9 mouse cellular contexts compared by ENCODE assay signal in the genomic region with DNA sequence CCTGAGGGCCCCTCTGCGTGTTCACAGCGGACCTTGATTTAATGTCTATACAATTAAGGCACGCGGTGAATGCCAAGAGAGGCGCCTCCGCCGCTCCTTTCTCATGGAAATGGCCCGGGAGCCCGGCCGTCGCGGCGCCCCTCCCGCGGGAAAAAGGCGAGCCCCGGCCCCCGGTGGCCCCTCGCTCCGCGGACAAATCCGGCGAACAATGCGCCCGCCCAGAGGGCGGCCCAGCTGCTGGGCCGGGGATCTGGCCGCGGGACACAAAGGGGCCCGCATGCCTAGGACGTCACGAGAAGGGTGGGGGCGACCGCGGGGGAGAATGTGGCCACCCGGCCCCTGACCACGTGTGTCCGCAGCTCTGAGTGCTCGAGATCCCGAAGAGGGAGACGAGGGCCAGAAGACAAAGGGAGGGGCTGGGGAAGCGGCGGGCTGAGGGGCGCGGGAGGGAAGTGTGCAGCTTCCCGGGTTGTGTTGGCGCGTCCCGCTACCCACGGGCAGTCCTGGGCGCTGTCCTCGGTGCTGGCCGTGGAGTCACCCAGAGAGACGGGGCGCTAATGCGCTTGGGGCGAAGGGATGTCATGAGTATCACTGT. TPM values are rescaled to one million over a fixed set of nuclear protein-coding genes. Genes with fewer than 3 reads are reported as not detected.
DNase-seq lines count a peak whose midpoint lies in the region; ATAC-seq lines count a peak whose summit lies in the region.
"Had no signal": no experiment of that assay in that cellular context is flagged by ENCODE, and none has a peak within 500 bp of the region (broad histone marks: within the 10 kb centered on the region; RNA-seq: fewer than 3 reads in every experiment).

No protein-coding gene starts in this region.

- peak; percentile 37; the same call in 1 of the 2 replicates for ATAC-seq in heart, embryonic 12.5 days (ENCODE audit: insufficient number of reproducible peaks, low FRiP score)
- ATAC-seq in liver, embryonic 13.5 days (ENCODE audit: low read depth) = no peak
- ATAC-seq in neural tube, embryonic 13.5 days (ENCODE audit: low read depth) = peak; percentile 22
- ATAC-seq in monocyte, adult 5-6 weeks (replicated peaks; ENCODE audit: insufficient number of reproducible peaks, low FRiP score, low TSS enrichment, poor library complexity, severe bottlenecking) = no peak
- ATAC-seq: Patski had no signal

- peak overlapping the region; percentile 51 for H3K4me3 ChIP-seq in heart, embryonic 12.5 days
- peak overlapping the region; percentile 42 for H3K4me3 ChIP-seq in liver, embryonic 13.5 days (replicated peaks)
- peak overlapping the region; percentile 88 for H3K4me3 ChIP-seq in neural tube, embryonic 13.5 days

- under 1% methylated on average over 57 of the region's 57 CpGs for WGBS in heart, embryonic 12.5 days
- WGBS in liver, embryonic 13.5 days (ENCODE audit: insufficient replicate concordance) = 1% methylated on average over 52 of the region's 57 CpGs
- WGBS in neural tube, embryonic 13.5 days = under 1% methylated on average over 57 of the region's 57 CpGs

- DNase-seq in layer of hippocampus, adult 11-12 months (ENCODE audit: low spot score) = peak; percentile 48
- no peak for DNase-seq in layer of hippocampus, adult 9-10 months (ENCODE audit: low spot score)
- peak; percentile 90 for DNase-seq in cerebellum, adult 9-11 months
- DNase-seq in kidney, postnatal 10 days = peak; percentile 82
- no peak for DNase-seq in liver, embryonic 13.5 days

- H3K27ac ChIP-seq in heart, embryonic 12.5 days (ENCODE audit: poor library complexity, severe bottlenecking) = no peak overlapping the region
- H3K27ac ChIP-seq in liver, embryonic 13.5 days = no peak overlapping the region
- H3K27ac ChIP-seq in neural tube, embryonic 13.5 days (replicated peaks) = peak overlapping the region; percentile 99

- no peaks in the 10 kb centered on the region for H3K36me3 ChIP-seq in heart, embryonic 12.5 days
- H3K36me3 ChIP-seq in liver, embryonic 13.5 days = no peaks in the 10 kb centered on the region
- H3K36me3 ChIP-seq in neural tube, embryonic 13.5 days = 0 out of 2 replicates have a peak, but pooled peaks cover 7% of the 10 kb centered on the region

- H3K4me2 ChIP-seq in heart, embryonic 12.5 days = peak overlapping the region; percentile 78
- H3K4me2 ChIP-seq in liver, embryonic 13.5 days = peak overlapping the region; percentile 56
- H3K4me2 ChIP-seq in neural tube, embryonic 13.5 days = peak overlapping the region; percentile 74

- peaks cover 30% of the 10 kb centered on the region for H3K4me1 ChIP-seq in heart, embryonic 12.5 days (replicated peaks)
- H3K4me1 ChIP-seq in liver, embryonic 13.5 days (replicated peaks) = peaks cover 19% of the 10 kb centered on the region
- H3K4me1 ChIP-seq in neural tube, embryonic 13.5 days (replicated peaks) = peaks cover 82% of the 10 kb centered on the region

- 0 out of 2 replicates have a peak overlapping the region, but pooled peaks have one; percentile 1 for H3K9ac ChIP-seq in heart, embryonic 12.5 days
- H3K9ac ChIP-seq in liver, embryonic 13.5 days = no peak overlapping the region
- H3K9ac ChIP-seq in neural tube, embryonic 13.5 days = peak overlapping the region; percentile 100

- no peaks in the 10 kb centered on the region for H3K9me3 ChIP-seq in heart, embryonic 12.5 days (replicated peaks)
- no peaks in the 10 kb centered on the region for H3K9me3 ChIP-seq in liver, embryonic 13.5 days (replicated peaks)
- H3K9me3 ChIP-seq in neural tube, embryonic 13.5 days = no peaks in the 10 kb centered on the region

- H3K27me3 ChIP-seq in heart, embryonic 12.5 days (replicated peaks) = peaks cover 98% of the 10 kb centered on the region
- peaks cover 87% of the 10 kb centered on the region for H3K27me3 ChIP-seq in liver, embryonic 13.5 days
- peaks cover 26% of the 10 kb centered on the region for H3K27me3 ChIP-seq in neural tube, embryonic 13.5 days

RNA-seq across cellular contexts. Expression of a gene that starts 26.6 kb away (rescaled TPM):
- 44.9 and 47.0 TPM in 2 replicates for polyA plus RNA-seq in heart, embryonic 12.5 days (2016; fragmentation: Nextera tagmentation; extraction: Ambion mirVana)
- 27.2 and 27.8 TPM in 2 replicates for polyA plus RNA-seq in liver, embryonic 13.5 days (2015; fragmentation: Nextera tagmentation; extraction: Ambion mirVana)
- 50.7 and 55.9 TPM in 2 replicates for polyA plus RNA-seq in neural tube, embryonic 13.5 days (2015; fragmentation: Nextera tagmentation; extraction: Ambion mirVana)
- total RNA-seq in monocyte, adult 5-6 weeks (2017) = 26.0 to 48.0 TPM (median 33.6 TPM) in 3 replicates

RNA-seq across cellular contexts. Expression of a gene that starts 34.7 kb away (rescaled TPM):
- 0.32 and 0.46 TPM in 2 replicates for polyA plus RNA-seq in heart, embryonic 12.5 days (2016; fragmentation: Nextera tagmentation; extraction: Ambion mirVana)
- not detected in 2 replicates for polyA plus RNA-seq in liver, embryonic 13.5 days (2015; fragmentation: Nextera tagmentation; extraction: Ambion mirVana)
- polyA plus RNA-seq in neural tube, embryonic 13.5 days (2015; fragmentation: Nextera tagmentation; extraction: Ambion mirVana) = 0.43 and 0.60 TPM in 2 replicates
- total RNA-seq in monocyte, adult 5-6 weeks (2017) = not detected in 3 replicates
- polyA plus RNA-seq: Patski had no signal

Comparison
In these comparisons a context has a peak if more than half of its experiments do, and no peak if none do; other contexts are left out.
1. DNase-seq: peak in layer of hippocampus, adult 11-12 months (single experiment), cerebellum, adult 9-11 months (single experiment) and kidney, postnatal 10 days (single experiment); none in layer of hippocampus, adult 9-10 months (single experiment) and liver, embryonic 13.5 days (single experiment).
2. ATAC-seq: peak in heart, embryonic 12.5 days (single experiment) and neural tube, embryonic 13.5 days (single experiment); none in liver, embryonic 13.5 days (single experiment) and monocyte, adult 5-6 weeks (single experiment).
3. Peak in every context shown above with its lines, with median percentiles within 50 percentile points of each other: H3K4me2 ChIP-seq and H3K4me3 ChIP-seq.